Mouse (Mus musculus): ENCODE measurements around the gene Sdf2. TPM values are rescaled to one million over a fixed set of nuclear protein-coding genes. Genes with fewer than 3 reads are reported as not detected.

The Sdf2 gene
- polyA plus RNA-seq, 1 experiment from 2014 or later: 77.4 TPM

DNA sequence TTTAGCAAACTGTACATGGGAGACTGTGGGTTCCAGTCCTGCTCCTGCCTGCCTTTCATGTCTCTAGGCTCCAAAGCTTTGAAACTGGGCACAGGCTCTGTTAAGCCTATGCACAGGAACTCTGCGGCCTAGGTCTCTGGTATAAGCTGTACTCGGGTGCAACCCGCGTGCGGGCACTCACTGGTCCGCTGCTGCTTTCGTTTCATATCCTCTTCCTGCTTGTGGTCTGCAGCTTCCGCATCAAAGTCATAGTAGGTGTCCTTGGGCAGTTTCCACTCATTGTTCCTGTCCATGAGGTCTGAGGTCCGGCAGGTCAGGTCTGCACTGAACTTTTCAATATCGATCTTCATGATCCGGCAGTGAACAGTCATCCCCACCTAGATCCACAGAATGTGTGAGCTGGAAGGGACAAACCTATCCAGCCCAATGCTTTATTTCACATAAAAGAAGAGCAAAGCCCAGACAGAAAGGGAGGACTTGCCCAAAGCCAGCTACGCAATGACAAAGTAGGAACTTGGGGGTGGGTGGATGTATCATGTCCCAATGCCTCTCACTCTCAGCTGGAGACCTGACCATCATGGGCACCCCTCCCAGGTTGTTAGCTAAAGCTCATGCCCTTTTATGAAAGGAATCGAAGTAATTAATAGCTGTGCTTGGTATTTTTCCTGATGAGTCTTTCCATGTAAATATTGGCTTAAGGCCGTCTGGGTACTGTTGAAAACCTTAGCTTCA is 32.3 kb upstream of the Sdf2 start:
- Histone ChIP-seq H3K4me1 (replicated peaks; ENCODE audit: control insufficient read depth, insufficient read depth, low read length) (no peaks in the 10 kb centered on the region), H3K27me3 (replicated peaks; ENCODE audit: control insufficient read depth, insufficient read depth, low read length) (no peaks in the 10 kb centered on the region), H3K4me2 (ENCODE audit: low read length) (no peak overlapping the region), H3K4me3 (ENCODE audit: low read depth, low read length) (no peak overlapping the region), H3K27ac (ENCODE audit: low read depth) (no peak overlapping the region), H3K9me3 (ENCODE audit: control insufficient read depth, low read length) (no peaks in the 10 kb centered on the region), H3K9ac (ENCODE audit: low read length) (no peak overlapping the region), H3K36me3 (ENCODE audit: control insufficient read depth, insufficient read depth, low read length) (peaks cover 98% of the 10 kb centered on the region)
- WGBS: 94% methylated on average over 14 of the region's 14 CpGs
- ATAC-seq (replicated peaks; ENCODE audit: low FRiP score, low TSS enrichment, low read depth) (no peak), DNase-seq (ENCODE audit: low spot score) (no peak)

DNA sequence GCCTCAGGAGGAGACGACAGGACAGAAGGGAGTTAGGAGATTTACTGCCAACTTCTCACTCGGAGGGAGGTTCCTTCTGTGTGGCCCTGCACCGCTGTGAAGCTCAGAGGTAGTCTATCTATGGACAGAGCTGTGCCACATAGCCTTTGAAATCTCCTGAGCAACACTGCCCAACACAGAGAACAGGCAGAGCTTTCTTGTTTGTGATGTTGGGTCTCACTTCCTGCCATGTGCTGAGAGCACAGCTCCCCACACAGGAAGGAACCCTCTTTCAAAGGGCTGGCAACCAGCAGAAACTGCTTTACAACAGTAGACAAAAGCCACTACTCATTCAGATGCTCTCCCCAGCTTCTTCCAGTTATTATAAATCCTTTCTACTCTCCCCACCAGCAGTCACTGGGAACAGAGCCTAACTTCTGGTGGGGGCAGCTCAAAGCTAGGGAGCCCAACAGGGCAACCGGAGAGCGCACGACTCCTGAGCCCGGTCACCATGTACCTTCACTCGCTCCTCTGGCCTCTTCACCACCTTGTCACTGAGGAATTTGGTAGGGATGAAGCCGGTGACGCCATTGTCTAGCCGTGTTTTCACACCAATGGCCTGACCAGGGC is 29.7 kb upstream of the Sdf2 start:
- no peak overlapping the region for H3K27ac ChIP-seq (ENCODE audit: low read depth)
- DNase-seq (ENCODE audit: low spot score) (no peak), ATAC-seq (replicated peaks; ENCODE audit: low FRiP score, low TSS enrichment, low read depth) (no peak)
- H3K4me1 ChIP-seq (replicated peaks; ENCODE audit: control insufficient read depth, insufficient read depth, low read length): no peaks in the 10 kb centered on the region
- no peaks in the 10 kb centered on the region for H3K9me3 ChIP-seq (ENCODE audit: control insufficient read depth, low read length)
- H3K9ac ChIP-seq (ENCODE audit: low read length): no peak overlapping the region
- WGBS: 88% methylated on average over 11 of the region's 11 CpGs
- peaks cover 98% of the 10 kb centered on the region for H3K36me3 ChIP-seq (ENCODE audit: control insufficient read depth, insufficient read depth, low read length)
- H3K27me3 ChIP-seq (replicated peaks; ENCODE audit: control insufficient read depth, insufficient read depth, low read length): no peaks in the 10 kb centered on the region
- H3K4me3 ChIP-seq (ENCODE audit: low read depth, low read length): no peak overlapping the region
- H3K4me2 ChIP-seq (ENCODE audit: low read length): no peak overlapping the region

DNA sequence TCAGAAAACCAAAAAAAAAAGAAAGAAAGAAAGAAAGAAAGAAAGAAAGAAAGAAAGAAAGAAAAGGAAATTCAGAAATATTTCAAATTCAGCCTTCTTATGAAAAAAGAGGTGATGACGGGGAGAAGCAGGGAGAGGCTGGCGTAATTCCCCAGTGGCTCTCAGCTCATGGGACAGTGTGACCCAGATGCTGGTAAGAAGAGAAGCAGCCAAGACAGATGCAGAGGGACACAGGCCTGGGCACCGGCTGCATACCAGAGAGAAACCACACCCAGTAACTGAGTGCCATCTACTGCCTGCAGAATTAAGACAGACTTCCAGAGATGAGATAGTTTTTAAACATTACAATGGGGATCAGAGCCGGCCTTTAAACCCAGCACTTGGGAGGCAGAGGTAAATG is 22.0 kb upstream of the Sdf2 start:
- 93% methylated on average over 4 of the region's 4 CpGs for WGBS
- no peak for DNase-seq (ENCODE audit: low spot score)

DNA sequence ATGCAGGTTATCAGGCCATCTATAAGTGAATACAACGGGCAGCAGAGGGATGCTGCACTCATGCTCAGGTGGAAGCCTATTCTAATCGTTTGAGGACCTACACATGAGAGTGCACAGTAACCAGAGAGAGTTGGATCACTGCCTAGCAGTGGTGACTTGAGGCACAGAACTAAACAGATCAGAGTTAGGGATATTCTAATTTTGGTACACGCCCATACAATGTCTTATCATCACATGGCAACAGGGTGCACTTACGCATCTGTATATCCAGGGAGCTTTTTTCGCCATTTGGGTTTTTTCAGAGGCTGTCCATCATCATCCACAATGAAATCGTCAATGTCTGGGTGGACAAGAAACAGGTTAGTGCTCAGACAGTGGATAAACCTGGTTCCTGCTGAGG is 14.0 kb upstream of the Sdf2 start:
- Histone ChIP-seq H3K4me3 (ENCODE audit: low read depth, low read length) (no peak overlapping the region), H3K27ac (ENCODE audit: low read depth) (no peak overlapping the region), H3K9me3 (ENCODE audit: control insufficient read depth, low read length) (no peaks in the 10 kb centered on the region), H3K9ac (ENCODE audit: low read length) (no peak overlapping the region), H3K4me1 (replicated peaks; ENCODE audit: control insufficient read depth, insufficient read depth, low read length) (no peaks in the 10 kb centered on the region), H3K27me3 (replicated peaks; ENCODE audit: control insufficient read depth, insufficient read depth, low read length) (no peaks in the 10 kb centered on the region), H3K36me3 (ENCODE audit: control insufficient read depth, insufficient read depth, low read length) (peaks cover 87% of the 10 kb centered on the region), H3K4me2 (ENCODE audit: low read length) (no peak overlapping the region)
- 93% methylated on average over 6 of the region's 6 CpGs for WGBS
- no peak for ATAC-seq (replicated peaks; ENCODE audit: low FRiP score, low TSS enrichment, low read depth)
- DNase-seq (ENCODE audit: low spot score): no peak

More for the DNA sequence above, 22.0 kb upstream of the Sdf2 start:
- ATAC-seq (replicated peaks; ENCODE audit: low FRiP score, low TSS enrichment, low read depth): no peak
- Histone ChIP-seq H3K9ac (ENCODE audit: low read length) (no peak overlapping the region), H3K27ac (ENCODE audit: low read depth) (no peak overlapping the region), H3K4me3 (ENCODE audit: low read depth, low read length) (no peak overlapping the region), H3K4me2 (ENCODE audit: low read length) (no peak overlapping the region), H3K36me3 (ENCODE audit: control insufficient read depth, insufficient read depth, low read length) (peaks cover 98% of the 10 kb centered on the region), H3K9me3 (ENCODE audit: control insufficient read depth, low read length) (no peaks in the 10 kb centered on the region), H3K27me3 (replicated peaks; ENCODE audit: control insufficient read depth, insufficient read depth, low read length) (no peaks in the 10 kb centered on the region), H3K4me1 (replicated peaks; ENCODE audit: control insufficient read depth, insufficient read depth, low read length) (no peaks in the 10 kb centered on the region)

DNA sequence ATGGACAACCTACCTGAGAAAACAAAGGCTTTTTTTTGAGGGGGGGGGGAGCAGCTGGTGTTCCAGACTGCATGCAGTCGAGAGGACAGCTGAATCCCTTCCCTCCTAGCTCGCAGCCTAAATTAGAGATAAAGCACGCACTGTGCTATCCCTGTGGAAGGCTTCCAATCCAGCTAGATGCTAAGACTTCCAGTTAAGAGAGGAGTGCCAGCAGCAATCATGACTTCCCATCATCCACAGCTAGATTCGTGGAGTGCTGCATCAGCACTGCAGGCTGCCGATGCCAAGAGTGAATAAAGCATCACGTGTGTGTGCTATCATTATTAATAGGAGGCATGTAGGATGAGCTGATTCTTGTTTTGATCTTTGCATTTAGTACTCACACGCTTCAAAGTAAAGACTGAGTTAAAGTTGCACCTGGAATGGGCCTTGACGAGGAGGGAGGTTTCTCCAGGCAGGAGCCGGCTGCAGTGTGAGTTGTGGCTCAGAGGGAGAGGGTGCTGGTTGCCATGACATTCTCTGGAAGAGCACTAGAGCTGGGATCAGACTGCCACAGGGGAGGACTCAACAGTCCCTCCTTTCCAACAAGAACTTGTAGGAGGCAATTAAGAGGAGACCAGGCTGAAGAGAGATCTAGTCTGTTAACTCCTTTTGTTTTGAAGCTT is 5.2 kb upstream of the Sdf2 start:
- DNase-seq (ENCODE audit: low spot score) (no peak), ATAC-seq (replicated peaks; ENCODE audit: low FRiP score, low TSS enrichment, low read depth) (no peak)
- Histone ChIP-seq H3K4me1 (replicated peaks; ENCODE audit: control insufficient read depth, insufficient read depth, low read length) (peaks cover 10% of the 10 kb centered on the region), H3K4me3 (ENCODE audit: low read depth, low read length) (no peak overlapping the region), H3K27me3 (replicated peaks; ENCODE audit: control insufficient read depth, insufficient read depth, low read length) (no peaks in the 10 kb centered on the region), H3K27ac (ENCODE audit: low read depth) (no peak overlapping the region), H3K36me3 (ENCODE audit: control insufficient read depth, insufficient read depth, low read length) (peaks cover 26% of the 10 kb centered on the region), H3K9me3 (ENCODE audit: control insufficient read depth, low read length) (no peaks in the 10 kb centered on the region), H3K9ac (ENCODE audit: low read length) (no peak overlapping the region), H3K4me2 (ENCODE audit: low read length) (no peak overlapping the region)
- WGBS: 90% methylated on average over 9 of the region's 9 CpGs

DNA sequence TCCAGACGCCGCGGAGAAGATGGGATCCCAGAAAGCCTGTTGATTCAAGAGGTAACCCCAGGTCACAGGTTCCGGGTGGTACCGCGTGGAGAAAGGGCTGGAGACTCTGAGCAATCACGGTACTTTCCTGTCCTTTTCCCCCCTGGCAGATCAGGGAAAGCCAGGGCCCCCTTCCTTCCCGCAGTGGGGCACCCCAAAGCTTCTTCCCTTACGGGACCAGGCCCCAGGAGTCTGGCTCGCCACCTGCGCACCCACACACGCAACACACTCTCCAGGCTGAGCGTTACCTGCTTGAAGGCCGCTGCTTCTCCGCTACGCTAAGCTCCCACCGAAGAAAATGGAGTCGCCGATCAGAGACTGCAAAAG is 302 bp upstream of the Sdf2 start:
- no peak for DNase-seq (ENCODE audit: low spot score)
- H3K27me3 ChIP-seq (replicated peaks; ENCODE audit: control insufficient read depth, insufficient read depth, low read length): no peaks in the 10 kb centered on the region
- peaks cover 13% of the 10 kb centered on the region for H3K36me3 ChIP-seq (ENCODE audit: control insufficient read depth, insufficient read depth, low read length)
- peak overlapping the region; percentile 91 for H3K9ac ChIP-seq (ENCODE audit: low read length)
- WGBS: 1% methylated on average over 19 of the region's 19 CpGs
- ATAC-seq (replicated peaks; ENCODE audit: low FRiP score, low TSS enrichment, low read depth): peak; percentile 21; the same call in 1 of the 2 replicates
- peak overlapping the region; percentile 98 for H3K4me3 ChIP-seq (ENCODE audit: low read depth, low read length)
- peak overlapping the region; percentile 86 for H3K4me2 ChIP-seq (ENCODE audit: low read length)
- peak overlapping the region; percentile 91 for H3K27ac ChIP-seq (ENCODE audit: low read depth)
- peaks cover 27% of the 10 kb centered on the region for H3K4me1 ChIP-seq (replicated peaks; ENCODE audit: control insufficient read depth, insufficient read depth, low read length)
- no peaks in the 10 kb centered on the region for H3K9me3 ChIP-seq (ENCODE audit: control insufficient read depth, low read length)

DNA sequence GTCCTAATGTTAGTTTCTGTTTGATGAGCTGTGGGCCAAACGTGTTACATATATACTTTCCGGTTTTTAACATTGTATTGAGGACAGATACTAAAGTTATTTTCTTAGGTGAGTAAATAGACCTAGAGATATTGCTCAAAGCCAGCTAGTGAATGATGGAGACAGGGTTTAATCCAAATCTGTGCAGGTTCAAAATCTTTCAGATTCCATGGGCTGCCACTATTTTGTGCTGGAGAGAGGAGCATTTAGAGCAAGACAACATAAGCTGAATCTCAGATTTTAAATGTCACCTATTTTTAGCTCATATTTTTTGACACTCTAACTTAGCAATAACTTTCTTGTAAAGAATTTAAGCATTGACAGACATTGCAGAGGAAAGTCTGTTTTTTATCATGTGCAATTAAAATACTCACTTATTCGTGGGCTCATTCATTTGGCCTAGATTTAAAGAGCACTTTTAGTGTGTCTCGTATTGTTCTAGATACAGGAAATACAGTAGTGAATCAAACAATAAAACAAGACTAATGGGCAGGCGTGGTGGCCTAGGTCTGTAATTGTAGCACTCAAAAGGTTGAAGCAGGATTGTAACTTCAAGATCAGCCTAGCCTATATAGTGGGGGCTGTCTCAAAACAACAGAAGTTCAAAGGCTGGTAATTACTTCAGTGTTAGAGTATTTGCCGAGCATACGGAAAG is 919 bp downstream of the Sdf2 start:
- no peaks in the 10 kb centered on the region for H3K9me3 ChIP-seq (ENCODE audit: control insufficient read depth, low read length)
- ATAC-seq (replicated peaks; ENCODE audit: low FRiP score, low TSS enrichment, low read depth): no peak
- peak overlapping the region; percentile 98 for H3K4me3 ChIP-seq (ENCODE audit: low read depth, low read length)
- WGBS: 42% methylated on average over 7 of the region's 7 CpGs
- H3K27me3 ChIP-seq (replicated peaks; ENCODE audit: control insufficient read depth, insufficient read depth, low read length): no peaks in the 10 kb centered on the region
- H3K4me1 ChIP-seq (replicated peaks; ENCODE audit: control insufficient read depth, insufficient read depth, low read length): peaks cover 27% of the 10 kb centered on the region
- H3K9ac ChIP-seq (ENCODE audit: low read length): peak overlapping the region; percentile 91
- DNase-seq (ENCODE audit: low spot score): no peak
- peak overlapping the region; percentile 91 for H3K27ac ChIP-seq (ENCODE audit: low read depth)
- H3K36me3 ChIP-seq (ENCODE audit: control insufficient read depth, insufficient read depth, low read length): peaks cover 16% of the 10 kb centered on the region
- peak overlapping the region; percentile 86 for H3K4me2 ChIP-seq (ENCODE audit: low read length)

DNA sequence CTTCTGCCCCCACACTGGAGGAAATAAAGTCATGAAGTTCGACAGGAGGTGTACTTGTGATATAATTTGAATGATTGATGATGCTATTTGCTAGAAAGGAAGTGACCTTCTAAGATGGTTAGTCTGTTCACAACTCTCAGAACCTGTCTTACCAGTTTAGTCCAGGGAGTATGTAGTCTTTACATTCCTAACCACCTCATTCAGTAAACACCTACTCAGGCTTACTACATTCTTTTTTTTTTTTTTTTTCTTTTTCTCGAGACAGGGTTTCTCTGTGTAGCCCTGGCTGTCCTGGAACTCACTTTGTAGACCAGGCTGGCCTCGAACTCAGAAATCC is 1.4 kb downstream of the Sdf2 start:
- H3K9me3 ChIP-seq (ENCODE audit: control insufficient read depth, low read length): no peaks in the 10 kb centered on the region
- H3K27me3 ChIP-seq (replicated peaks; ENCODE audit: control insufficient read depth, insufficient read depth, low read length): no peaks in the 10 kb centered on the region
- peak overlapping the region; percentile 86 for H3K4me2 ChIP-seq (ENCODE audit: low read length)
- H3K36me3 ChIP-seq (ENCODE audit: control insufficient read depth, insufficient read depth, low read length): peaks cover 19% of the 10 kb centered on the region
- H3K27ac ChIP-seq (ENCODE audit: low read depth): peak overlapping the region; percentile 91; the same call in 1 of the 2 replicates
- H3K9ac ChIP-seq (ENCODE audit: low read length): no peak overlapping the region
- WGBS: 32% methylated on average over 3 of the region's 3 CpGs
- DNase-seq (ENCODE audit: low spot score): no peak
- ATAC-seq (replicated peaks; ENCODE audit: low FRiP score, low TSS enrichment, low read depth): no peak
- H3K4me3 ChIP-seq (ENCODE audit: low read depth, low read length): no peak overlapping the region; the same call in 1 of the 2 replicates
- peaks cover 27% of the 10 kb centered on the region for H3K4me1 ChIP-seq (replicated peaks; ENCODE audit: control insufficient read depth, insufficient read depth, low read length)

Data from intestine, embryonic 14.5 days (tissue).